Mouse (Mus musculus) ovary, postnatal 14 days (tissue): ENCODE results near the gene Bid.
"Not testable (repeated sequence)": the region's sequence is repeated elsewhere in the genome, so short reads cannot be mapped to it uniquely, and the experiment has no call there.

Source experiments
- DNase-seq: peaks from one replicate; pipeline ENCODE4 v3.0.0; 2022; ENCODE audit warnings: low spot score

Gene Bid

DNA sequence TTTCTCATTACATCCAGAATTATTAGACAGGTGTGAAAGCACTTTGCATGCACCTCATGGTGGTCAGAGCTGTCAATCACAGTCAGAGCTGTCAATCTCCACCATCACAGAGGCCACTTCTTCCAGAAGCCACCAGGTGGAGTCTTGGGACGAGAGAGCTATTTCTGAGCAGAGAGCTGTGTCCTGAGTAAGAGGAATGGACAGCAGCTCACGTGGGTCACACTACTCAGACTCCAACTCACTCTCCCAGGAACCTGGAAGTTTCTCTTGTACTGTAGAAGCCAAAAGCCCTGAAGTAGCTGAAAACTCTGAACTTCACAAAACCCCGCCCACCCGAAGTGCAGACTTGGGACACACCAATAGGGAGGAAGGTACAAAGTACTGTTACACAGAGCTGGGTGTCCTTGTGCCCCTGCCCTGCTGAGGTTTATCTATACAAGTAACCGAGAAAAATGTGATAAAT is 13.2 kb downstream of the Bid start:
- DNase-seq: no peak

DNA sequence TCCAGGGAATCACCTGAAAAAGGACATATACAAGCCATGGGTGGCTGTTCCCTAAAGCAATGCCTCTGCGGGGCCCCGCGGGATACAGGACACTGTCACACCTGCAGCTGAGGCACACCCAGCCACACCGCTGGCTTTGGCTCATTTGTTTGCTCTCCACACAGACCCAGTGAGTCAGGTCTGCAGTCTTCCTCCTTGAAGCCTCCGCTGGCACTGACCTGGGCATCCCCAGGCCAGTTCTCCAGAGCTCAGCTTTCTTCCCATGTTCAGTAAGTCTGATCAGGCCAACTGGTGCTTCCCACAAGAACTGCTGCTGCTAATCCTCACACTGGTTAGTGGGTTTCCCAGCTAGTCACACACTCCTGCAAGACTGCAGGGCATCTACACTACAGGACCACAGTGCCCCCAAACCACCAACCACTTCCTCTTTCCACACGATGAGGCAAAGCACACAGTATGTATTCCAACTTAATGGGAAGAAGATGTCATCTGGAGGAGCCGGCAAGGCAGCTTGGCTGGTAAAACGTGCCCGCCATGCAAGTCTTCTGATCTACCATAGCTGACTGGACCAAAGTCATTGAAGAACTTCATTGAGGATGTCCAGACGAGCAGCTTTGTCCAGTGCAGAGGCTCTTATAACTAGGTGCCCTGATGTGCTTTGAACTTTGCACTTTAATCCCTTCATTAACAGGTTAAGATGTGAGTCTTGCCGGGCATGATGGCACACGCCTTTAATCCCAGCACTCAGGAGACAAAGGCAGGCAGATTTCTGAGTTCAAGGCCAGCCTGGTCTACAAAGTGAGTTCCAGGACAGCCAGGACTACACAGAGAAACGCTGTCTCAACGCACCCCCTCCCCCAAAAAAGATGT is 14.6 kb downstream of the Bid start:
- no peak for DNase-seq

DNA sequence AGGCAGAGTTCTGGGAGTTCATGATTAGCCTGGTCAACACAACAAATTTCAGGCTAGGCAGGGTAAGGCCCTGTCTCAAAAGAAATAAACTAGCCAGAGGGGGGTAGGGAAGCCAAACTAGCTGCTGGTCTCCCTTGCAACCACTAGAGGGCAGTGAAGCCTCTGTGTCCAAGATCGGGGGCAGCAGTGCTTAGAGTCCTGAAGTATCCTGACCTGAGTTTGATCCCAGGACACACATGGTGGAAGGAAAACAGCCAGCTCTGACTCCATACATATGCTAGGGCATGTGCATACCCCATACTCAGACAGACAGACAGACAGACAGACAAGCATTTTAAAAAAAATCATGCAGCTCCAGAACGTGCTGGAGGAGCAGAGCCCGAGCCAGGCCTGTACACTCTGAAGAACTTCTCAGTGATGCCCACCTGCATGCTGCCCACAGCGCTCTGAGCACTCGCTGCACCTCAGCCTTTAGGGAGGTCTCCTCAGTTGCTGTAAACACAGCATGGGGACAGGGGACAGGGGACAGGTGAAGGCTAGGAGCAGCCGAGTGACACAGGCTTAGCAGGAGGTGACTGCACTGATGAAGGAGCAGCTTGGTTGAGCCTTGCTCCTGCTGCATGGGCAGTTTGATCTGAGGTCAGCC is 18.3 kb downstream of the Bid start:
- peak; percentile 37 for DNase-seq

DNA sequence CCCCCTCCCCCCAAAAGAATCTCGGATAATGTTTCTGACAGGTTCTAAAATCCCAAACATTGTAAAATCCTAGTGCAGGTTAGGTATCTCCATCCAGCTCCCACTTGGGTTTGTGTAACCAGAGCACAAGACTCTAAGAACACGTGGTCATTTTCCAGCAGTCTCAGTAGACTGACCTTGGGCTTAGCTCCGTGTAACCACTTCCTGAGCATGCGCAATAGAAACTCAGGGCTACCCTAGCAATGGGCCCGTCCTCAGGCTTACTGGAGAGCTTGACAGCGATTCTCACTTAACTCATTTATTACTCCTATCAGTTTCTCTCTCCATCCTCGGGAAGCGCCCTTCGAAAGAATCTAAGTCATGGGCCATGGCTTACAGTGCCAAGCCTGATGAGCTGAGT is 22.1 kb downstream of the Bid start:
- DNase-seq: no peak

DNA sequence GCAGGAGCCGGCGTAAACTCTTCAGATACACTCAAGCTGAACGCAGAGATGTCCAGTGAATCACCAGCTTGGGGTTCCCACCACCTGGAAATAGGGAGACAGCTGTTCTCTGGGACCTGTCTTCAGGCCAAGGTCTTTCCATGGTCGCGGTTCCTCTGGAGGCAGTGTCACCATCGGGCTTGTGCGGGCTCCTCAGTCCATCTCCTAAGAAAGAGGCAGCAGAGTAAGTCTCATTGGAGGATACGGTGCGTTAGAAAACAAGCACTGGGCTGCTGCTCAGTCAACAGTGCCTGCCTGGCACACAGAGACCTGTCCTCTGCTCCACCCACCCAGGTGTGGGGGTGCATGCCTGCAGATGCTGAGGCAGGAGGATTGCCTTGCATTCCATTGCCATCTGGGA is 22.6 kb downstream of the Bid start:
- DNase-seq: no peak

DNA sequence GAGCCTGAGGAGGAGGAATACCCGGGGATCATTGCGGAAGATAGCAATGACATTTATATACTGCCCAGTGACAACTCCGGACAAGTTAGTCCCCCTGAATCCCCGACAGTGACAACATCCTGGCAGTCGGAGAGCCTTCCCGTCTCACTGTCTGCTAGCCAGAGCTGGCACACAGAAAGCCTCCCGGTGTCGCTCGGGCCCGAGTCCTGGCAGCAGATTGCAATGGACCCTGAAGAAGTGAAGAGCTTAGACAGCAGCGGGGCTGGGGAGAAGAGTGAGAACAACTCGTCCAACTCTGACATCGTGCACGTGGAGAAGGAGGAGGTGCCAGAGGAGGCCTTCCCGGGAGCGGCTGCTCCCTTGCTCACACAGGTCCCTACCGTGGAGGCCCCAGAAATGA is 30.0 kb downstream of the Bid start:
- DNase-seq: no peak

DNA sequence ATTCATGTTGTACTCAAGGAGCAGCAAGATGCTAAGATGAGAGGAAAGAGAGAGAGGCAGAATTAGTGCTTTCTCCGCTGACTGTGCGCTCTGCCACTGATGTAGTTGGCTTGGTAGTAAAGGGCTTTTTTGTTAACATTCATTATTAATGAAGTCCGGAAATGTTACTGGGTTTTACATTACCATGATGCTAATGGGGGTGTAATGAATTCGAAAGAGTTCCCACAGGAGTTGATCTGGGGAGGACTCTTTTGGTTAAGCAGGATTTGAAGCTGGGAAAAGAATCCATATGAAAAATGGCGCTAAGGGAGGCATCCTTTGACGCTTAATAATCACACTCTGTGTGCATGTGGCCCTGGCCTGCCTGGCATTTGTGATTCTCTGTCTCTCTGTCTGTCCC is 32.2 kb downstream of the Bid start:
- DNase-seq: no peak

DNA sequence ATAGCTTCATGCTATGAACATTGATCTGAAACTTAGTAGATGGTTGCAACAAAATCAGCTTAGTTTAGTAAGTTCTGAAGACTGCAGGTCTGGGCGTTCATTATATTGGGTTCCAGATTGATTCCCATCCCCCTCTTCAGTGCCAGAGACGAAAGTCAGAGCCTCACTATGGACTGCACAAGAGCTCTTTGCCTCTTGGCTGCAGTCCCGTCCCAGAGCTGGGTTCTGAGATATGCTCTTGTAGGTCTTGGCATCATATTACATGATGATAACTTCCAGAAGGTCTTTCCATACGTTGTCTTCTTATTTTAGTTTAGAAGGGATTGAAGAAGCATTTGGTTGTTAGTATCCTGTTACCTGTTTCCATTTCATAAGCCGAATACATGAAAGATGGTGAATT is 37.6 kb downstream of the Bid start:
- no peak for DNase-seq

DNA sequence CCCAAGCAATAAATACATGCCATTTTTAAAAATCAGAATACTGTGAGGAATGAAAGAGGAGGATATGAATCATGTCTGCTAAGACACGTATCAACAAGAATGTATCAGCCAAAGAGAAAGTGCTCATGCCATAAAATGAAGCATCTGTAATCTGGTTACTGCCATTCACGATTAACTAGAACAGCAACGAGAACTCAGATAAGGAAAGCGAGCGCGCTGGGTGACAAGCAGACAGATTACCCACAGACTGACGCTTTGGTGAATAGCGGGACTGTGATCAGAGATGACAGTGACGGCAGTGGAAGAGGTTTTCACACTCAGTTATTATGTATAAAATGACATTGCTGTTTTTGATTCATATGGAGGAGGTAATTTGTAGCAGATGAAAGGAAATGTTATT is 42.8 kb downstream of the Bid start:
- DNase-seq: no peak

DNA sequence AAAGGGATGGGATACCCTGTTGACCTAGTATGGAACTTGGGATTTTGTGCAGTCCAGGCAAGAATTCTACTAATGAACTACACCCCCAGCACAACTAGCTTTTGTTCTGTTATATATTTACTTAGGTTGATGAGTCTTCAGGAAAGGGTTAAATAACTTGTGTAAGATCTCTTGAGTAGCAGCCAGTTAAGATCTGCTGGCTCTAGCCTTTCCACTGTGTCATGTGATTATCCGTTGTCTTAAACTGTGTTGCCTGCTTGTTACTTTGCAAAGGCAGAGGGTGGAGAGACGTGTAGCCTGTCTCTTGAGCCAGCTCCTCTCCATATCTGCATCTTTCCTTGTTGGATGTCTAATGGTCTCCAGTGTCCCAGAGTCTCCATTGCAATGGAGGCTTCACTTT is 45.4 kb downstream of the Bid start:
- DNase-seq: no peak

DNA sequence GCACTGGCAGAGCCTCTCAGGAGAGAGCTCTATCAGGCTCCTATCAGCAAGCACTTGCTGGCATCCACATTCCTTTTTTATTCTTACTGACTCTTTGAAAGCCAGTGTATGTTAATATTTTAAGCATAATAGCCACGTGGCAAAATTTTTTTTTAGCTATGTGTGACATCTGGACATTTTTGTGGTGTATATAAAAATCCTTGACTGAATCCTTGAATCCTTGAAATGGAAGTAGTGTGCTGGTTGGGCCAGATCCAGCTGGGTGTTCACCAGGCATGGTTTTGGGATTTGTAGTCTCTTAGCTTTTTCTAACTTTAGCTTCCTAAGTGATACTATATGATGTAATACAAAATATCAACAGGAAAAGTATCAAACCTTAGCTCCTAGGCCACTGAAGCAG is 47.8 kb downstream of the Bid start:
- no peak for DNase-seq

DNA sequence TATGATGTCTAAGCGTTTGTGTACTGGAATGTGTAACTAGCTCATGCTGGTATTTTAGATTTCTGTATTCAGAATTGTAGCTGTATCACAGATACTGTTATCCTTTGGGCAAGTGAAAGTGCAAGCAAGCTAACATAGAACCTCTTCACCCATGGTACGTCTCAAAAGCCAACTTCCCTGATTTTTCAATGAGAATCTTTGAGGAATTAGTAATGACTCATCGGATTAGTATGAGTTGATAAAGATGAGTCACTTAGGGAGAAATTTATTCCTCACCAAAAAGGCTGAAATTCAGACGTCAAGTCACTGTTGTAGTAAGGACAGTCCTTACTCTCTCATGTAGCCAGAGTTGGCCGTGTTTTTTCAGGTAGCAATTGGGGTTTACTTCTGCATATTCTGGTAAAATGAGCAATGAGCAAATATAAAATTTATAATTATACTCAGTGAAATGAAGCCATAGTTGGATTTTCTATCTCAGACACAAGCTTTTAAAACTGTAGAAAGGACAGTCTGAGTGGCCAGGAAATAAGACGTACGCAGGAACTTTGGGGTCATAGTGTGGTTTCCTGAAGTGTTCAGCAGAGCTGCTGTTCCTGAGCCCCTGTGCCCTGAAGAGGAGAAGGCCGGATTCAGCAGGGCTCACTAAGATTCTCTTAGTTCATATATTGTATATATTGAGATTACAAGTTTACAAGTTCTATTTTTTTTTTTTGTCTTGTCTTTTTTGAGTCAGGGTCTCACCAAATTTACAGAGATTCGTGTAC is 50.4 kb downstream of the Bid start:
- no peak for DNase-seq

DNA sequence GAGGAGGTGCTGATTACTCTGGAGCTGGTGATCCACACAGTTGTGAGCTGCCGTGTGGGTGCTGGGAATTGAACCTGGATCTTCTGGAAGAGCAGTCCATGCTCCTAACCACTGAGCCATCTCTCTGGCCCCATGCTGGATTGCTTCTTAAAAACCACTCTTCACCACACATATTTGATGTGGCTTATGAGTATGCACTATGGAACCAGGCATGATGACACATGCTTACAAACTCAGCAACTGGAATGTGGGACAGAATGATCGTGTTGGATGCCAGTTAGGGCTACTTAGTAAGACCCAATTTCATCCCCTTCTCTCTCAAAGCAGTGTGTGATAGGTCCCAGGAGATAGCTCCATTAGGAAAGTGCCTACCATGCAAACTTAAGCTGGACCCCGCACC is 56.6 kb downstream of the Bid start:
- no peak for DNase-seq

DNA sequence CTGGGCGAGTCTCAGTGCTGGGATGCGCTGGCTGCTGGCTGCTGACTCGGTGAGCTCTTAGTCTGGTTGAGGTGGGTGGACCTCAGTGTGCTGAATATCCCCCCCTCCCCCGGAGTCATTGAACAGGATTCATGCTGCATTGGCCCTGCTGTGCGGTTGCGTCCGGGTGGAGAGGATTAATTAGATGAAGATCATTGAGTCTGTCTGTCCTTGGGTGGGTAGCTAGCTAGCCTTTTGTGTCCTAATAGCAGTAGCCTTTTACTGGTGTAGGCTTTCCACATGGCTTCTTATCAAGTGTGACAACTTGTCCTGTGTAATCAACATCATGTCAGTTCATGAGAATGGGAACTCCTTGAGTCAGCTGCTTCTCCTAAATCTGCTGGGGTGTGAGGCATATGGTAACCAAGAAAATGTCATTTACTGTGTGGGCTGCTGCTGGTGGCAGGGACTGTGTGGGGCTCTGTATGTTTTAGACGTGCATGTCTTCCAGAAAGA is 58.4 kb downstream of the Bid start:
- no peak for DNase-seq

DNA sequence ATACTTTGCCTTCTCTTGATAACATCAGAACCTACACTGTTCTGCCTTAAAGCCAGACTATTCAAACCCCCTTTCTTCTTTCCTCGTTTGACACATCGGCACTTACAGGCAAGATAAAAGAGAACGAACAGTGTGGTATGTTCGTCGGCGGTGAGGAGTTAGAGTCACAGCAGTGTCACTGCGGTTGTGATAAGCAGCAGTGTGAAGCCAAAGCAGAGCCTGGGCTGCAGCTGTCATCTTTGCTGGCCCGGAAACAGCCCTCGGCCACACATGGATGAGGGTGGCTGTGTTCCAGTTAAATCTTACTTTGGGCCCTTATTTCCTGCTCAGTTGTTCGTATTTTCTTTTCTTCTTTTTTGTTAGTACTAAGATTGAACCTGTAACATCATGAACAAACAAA is 62.2 kb downstream of the Bid start:
- DNase-seq: no peak

DNA sequence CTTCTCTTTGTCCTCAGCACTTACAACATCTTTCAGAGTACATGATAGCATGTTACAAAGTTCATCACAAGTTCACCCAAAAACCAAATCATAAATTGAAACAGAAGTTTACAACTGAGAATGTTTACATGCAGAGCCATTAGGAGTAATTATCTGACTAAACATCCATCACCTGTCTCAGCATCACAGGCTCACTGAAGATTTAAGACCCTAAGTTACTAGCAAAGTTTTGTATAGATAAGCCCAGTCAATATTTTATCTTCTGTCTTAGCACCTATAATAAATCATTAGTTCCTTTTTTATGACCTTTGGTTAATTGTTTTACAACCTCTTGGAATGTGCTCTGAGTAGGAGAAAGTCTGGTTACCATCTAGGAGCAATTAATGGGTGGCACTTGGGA is 65.9 kb downstream of the Bid start:
- not testable (repeated sequence) for DNase-seq
